9 mouse cellular contexts compared by ENCODE assay signal in genomic region chr5:66710445-66711019, GRCm38 (mm10). TPM values are rescaled to one million over a fixed set of nuclear protein-coding genes. Genes with fewer than 3 reads are reported as not detected.
DNase-seq lines count a peak whose midpoint lies in the region; ATAC-seq lines count a peak whose summit lies in the region.
"Had no signal": no experiment of that assay in that cellular context is flagged by ENCODE, and none has a peak within 500 bp of the region (broad histone marks: within the 10 kb centered on the region; RNA-seq: fewer than 3 reads in every experiment).

No protein-coding gene starts in this region.

- H3K9me3 ChIP-seq in forebrain, embryonic 14.5 days (replicated peaks; ENCODE audit: control insufficient read depth, low read length): no peaks in the 10 kb centered on the region
- no peaks in the 10 kb centered on the region for H3K9me3 ChIP-seq in forebrain, embryonic 13.5 days (replicated peaks)

- DNase-seq in forebrain, embryonic 14.5 days (ENCODE audit: low spot score): peak; percentile 68
- peak; percentile 33 for DNase-seq in kidney, postnatal 14 days
- no peak for DNase-seq in kidney, adult 18-20 months
- DNase-seq in MN1 (ENCODE audit: low spot score) (peak; percentile 22), adipocyte (ENCODE audit: low spot score) (no peak)
- DNase-seq in heart, postnatal 10 days: peak; percentile 41 to 44
- no peak for DNase-seq in right cerebral cortex, adult 2 months (ENCODE audit: low spot score in 2 of 2)

- H3K27ac ChIP-seq in forebrain, embryonic 14.5 days (ENCODE audit: low read depth, low read length): no peak overlapping the region
- H3K27ac ChIP-seq in forebrain, embryonic 13.5 days: no peak overlapping the region

- no peak overlapping the region for H3K4me3 ChIP-seq in forebrain, embryonic 14.5 days (ENCODE audit: low read depth, low read length)
- no peak overlapping the region for H3K4me3 ChIP-seq in forebrain, embryonic 13.5 days
- H3K4me3 ChIP-seq: megakaryocyte, embryonic 14.5 days had no signal

- H3K36me3 ChIP-seq in forebrain, embryonic 14.5 days (ENCODE audit: control insufficient read depth, insufficient read depth, low read length): no peaks in the 10 kb centered on the region
- H3K36me3 ChIP-seq in forebrain, embryonic 13.5 days (ENCODE audit: poor library complexity, severe bottlenecking): no peaks in the 10 kb centered on the region

- intact Hi-C loops in heart, postnatal 10 days (cut with DNase I): loop anchor here (1.0 to 2.0 kb wide), 2 partner anchors 278 to 286 kb away; no protein-coding TSS in a partner anchor

- peak; percentile 58; the same call in 1 of the 2 replicates for ATAC-seq in forebrain, embryonic 14.5 days
- no peak for ATAC-seq in forebrain, embryonic 13.5 days

- no peak overlapping the region for H3K4me2 ChIP-seq in forebrain, embryonic 14.5 days (ENCODE audit: low read length)
- no peak overlapping the region for H3K4me2 ChIP-seq in forebrain, embryonic 13.5 days

- no peaks in the 10 kb centered on the region for H3K4me1 ChIP-seq in forebrain, embryonic 14.5 days (ENCODE audit: control insufficient read depth, insufficient read depth, low read length)
- H3K4me1 ChIP-seq in forebrain, embryonic 13.5 days: no peaks in the 10 kb centered on the region
- H3K4me1 ChIP-seq: megakaryocyte, embryonic 14.5 days had no signal

- H3K27me3 ChIP-seq in forebrain, embryonic 14.5 days (replicated peaks; ENCODE audit: control insufficient read depth, insufficient read depth, low read length): no peaks in the 10 kb centered on the region
- no peaks in the 10 kb centered on the region for H3K27me3 ChIP-seq in forebrain, embryonic 13.5 days
- H3K27me3 ChIP-seq: megakaryocyte, embryonic 14.5 days had no signal

- H3K9ac ChIP-seq in forebrain, embryonic 14.5 days (ENCODE audit: low read length): no peak overlapping the region
- no peak overlapping the region for H3K9ac ChIP-seq in forebrain, embryonic 13.5 days

- 12% methylated on average over 4 of the region's 4 CpGs for WGBS in forebrain, embryonic 14.5 days
- 13% methylated on average over 4 of the region's 4 CpGs for WGBS in forebrain, embryonic 13.5 days

RNA-seq across cellular contexts. Expression of gene Uchl1, which starts 34.6 kb away (rescaled TPM):
- 1,206 and 1,411 TPM in 2 replicates for polyA plus RNA-seq in forebrain, embryonic 14.5 days (2014; fragmentation: Nextera tagmentation; extraction: Ambion mirVana)
- 833 and 867 TPM in 2 replicates for polyA plus RNA-seq in forebrain, embryonic 13.5 days (2015; fragmentation: Nextera tagmentation; extraction: Ambion mirVana)
- total RNA-seq in heart, postnatal 10 days (2021): 10 to 100 TPM; 19.6 to 21.5 TPM

RNA-seq across cellular contexts. Expression of gene Limch1, which starts 35.1 kb away (rescaled TPM):
- 55.6 and 77.6 TPM in 2 replicates for polyA plus RNA-seq in forebrain, embryonic 14.5 days (2014; fragmentation: Nextera tagmentation; extraction: Ambion mirVana)
- 48.4 and 48.7 TPM in 2 replicates for polyA plus RNA-seq in forebrain, embryonic 13.5 days (2015; fragmentation: Nextera tagmentation; extraction: Ambion mirVana)
- 100 to 1,000 TPM; 149 to 150 TPM for total RNA-seq in heart, postnatal 10 days (2021)

Comparison
In these comparisons a context has a peak if more than half of its experiments do, and no peak if none do; other contexts are left out.
1. DNase-seq: peak in forebrain, embryonic 14.5 days (single experiment), kidney, postnatal 14 days (single experiment), MN1 (single experiment) and heart, postnatal 10 days (2 of 2); none in kidney, adult 18-20 months (single experiment), adipocyte (single experiment) and right cerebral cortex, adult 2 months (0 of 2).